Mouse (Mus musculus): ENCODE data around the gene 1700012B09Rik. TPM values are rescaled to one million over a fixed set of nuclear protein-coding genes. Genes with fewer than 3 reads are reported as not detected.

The 1700012B09Rik gene
- polyA plus RNA-seq (2014; fragmentation: Nextera tagmentation; extraction: Ambion mirVana), result not detected in 2 replicates

- H3K27me3 ChIP-seq (ENCODE audit: control insufficient read depth, insufficient read depth, low read length), result peaks cover 28% of the 10 kb centered on the region; the same call in 1 of the 2 replicates
- no peak within 1 kb of the TSS for H3K9ac ChIP-seq (ENCODE audit: low read length)
- H3K4me1 ChIP-seq (ENCODE audit: control insufficient read depth in 2 of 2, insufficient read depth in 2 of 2, low read length in 2 of 2), result peaks cover 0 to 5% of the 10 kb centered on the region in 2 experiments; a peak in 1 of 4 replicates
- no peaks in the 10 kb centered on the region for H3K9me3 ChIP-seq (ENCODE audit: control insufficient read depth, low read length)
- 0 out of 2 replicates have a peak within 1 kb of the TSS, but pooled peaks have one; percentile 8 for H3K4me2 ChIP-seq (ENCODE audit: low read length)
- no peak for ATAC-seq (ENCODE audit: insufficient number of reproducible peaks, insufficient read depth, low FRiP score, low read depth)
- 18% methylated on average over 23 of the region's 23 CpGs for WGBS
- no peak within 1 kb of the TSS for H3K27ac ChIP-seq (replicated peaks in 1 of 2; ENCODE audit: control insufficient read depth in 1 of 2, insufficient read depth in 1 of 2, low read depth in 2 of 2, low read length in 2 of 2)
- no peaks in the 10 kb centered on the region for H3K36me3 ChIP-seq (ENCODE audit: control insufficient read depth, insufficient read depth, low read length)
- H3K4me3 ChIP-seq (ENCODE audit: control insufficient read depth in 1 of 2, insufficient read depth in 1 of 2, low read depth in 1 of 2, low read length in 2 of 2), result no peak within 1 kb of the TSS
These were observed at the start of gene 1700012B09Rik for GRCm38 (mm10) chr9:14770803-14771471. Gene 1700012B09Rik, minus strand, starts transcription at chr9:14771030.

DNA sequence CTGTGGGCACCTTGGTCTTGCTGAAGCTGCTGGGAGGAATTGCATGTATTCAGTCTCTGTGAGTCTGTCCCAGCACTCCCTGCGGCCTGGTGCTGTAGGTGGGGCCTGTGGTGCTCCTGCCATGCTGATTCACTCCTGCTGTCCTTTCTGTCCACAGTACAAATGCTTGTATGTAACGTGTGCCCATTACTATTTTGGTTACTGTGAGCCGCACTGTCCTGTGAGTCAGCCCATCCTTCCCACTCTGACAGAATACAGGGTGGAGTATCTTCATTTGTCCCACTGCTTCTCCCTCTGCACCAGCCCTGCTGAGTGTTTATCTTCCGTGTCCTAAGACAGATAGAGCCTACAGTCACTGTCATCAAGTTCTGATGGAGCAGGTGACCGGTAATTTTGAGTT lies 39.3 kb upstream of the 1700012B09Rik start:
- 92% methylated on average over 5 of the region's 5 CpGs for WGBS
- no peak overlapping the region for H3K4me2 ChIP-seq (ENCODE audit: low read length)
- H3K27ac ChIP-seq (replicated peaks in 1 of 2; ENCODE audit: control insufficient read depth in 1 of 2, insufficient read depth in 1 of 2, low read depth in 2 of 2, low read length in 2 of 2), result no peak overlapping the region
- no peaks in the 10 kb centered on the region for H3K27me3 ChIP-seq (ENCODE audit: control insufficient read depth, insufficient read depth, low read length)
- peaks cover 71% of the 10 kb centered on the region for H3K36me3 ChIP-seq (ENCODE audit: control insufficient read depth, insufficient read depth, low read length)
- no peaks in the 10 kb centered on the region for H3K9me3 ChIP-seq (ENCODE audit: control insufficient read depth, low read length)
- H3K4me3 ChIP-seq (ENCODE audit: control insufficient read depth in 1 of 2, insufficient read depth in 1 of 2, low read depth in 1 of 2, low read length in 2 of 2), result no peak overlapping the region
- no peaks in the 10 kb centered on the region for H3K4me1 ChIP-seq (ENCODE audit: control insufficient read depth in 2 of 2, insufficient read depth in 2 of 2, low read length in 2 of 2)
- no peak overlapping the region for H3K9ac ChIP-seq (ENCODE audit: low read length)
- no peak for ATAC-seq (ENCODE audit: insufficient number of reproducible peaks, insufficient read depth, low FRiP score, low read depth)

- Histone ChIP-seq H3K9ac (ENCODE audit: low read length) (no peak overlapping the region), H3K36me3 (ENCODE audit: control insufficient read depth, insufficient read depth, low read length) (peaks cover 79% of the 10 kb centered on the region), H3K27me3 (ENCODE audit: control insufficient read depth, insufficient read depth, low read length) (no peaks in the 10 kb centered on the region), H3K4me3 (ENCODE audit: control insufficient read depth in 1 of 2, insufficient read depth in 1 of 2, low read depth in 1 of 2, low read length in 2 of 2) (no peak overlapping the region), H3K4me2 (ENCODE audit: low read length) (no peak overlapping the region), H3K27ac (replicated peaks in 1 of 2; ENCODE audit: control insufficient read depth in 1 of 2, insufficient read depth in 1 of 2, low read depth in 2 of 2, low read length in 2 of 2) (no peak overlapping the region), H3K4me1 (ENCODE audit: control insufficient read depth in 2 of 2, insufficient read depth in 2 of 2, low read length in 2 of 2) (no peaks in the 10 kb centered on the region), H3K9me3 (ENCODE audit: control insufficient read depth, low read length) (no peaks in the 10 kb centered on the region)
- WGBS, result 91% methylated on average over 1 of the region's 1 CpGs
- ATAC-seq (ENCODE audit: insufficient number of reproducible peaks, insufficient read depth, low FRiP score, low read depth), result no peak
These were observed 36.0 kb upstream of the 1700012B09Rik start for GRCm38 (mm10) chr9:14806786-14807185.

GRCm38 (mm10) chr9:14805714-14806113 lies 34.9 kb upstream of the 1700012B09Rik start:
- H3K27me3 ChIP-seq (ENCODE audit: control insufficient read depth, insufficient read depth, low read length), result no peaks in the 10 kb centered on the region
- H3K9me3 ChIP-seq (ENCODE audit: control insufficient read depth, low read length), result no peaks in the 10 kb centered on the region
- no peaks in the 10 kb centered on the region for H3K4me1 ChIP-seq (ENCODE audit: control insufficient read depth in 2 of 2, insufficient read depth in 2 of 2, low read length in 2 of 2)
- 93% methylated on average over 2 of the region's 2 CpGs for WGBS
- peaks cover 79% of the 10 kb centered on the region for H3K36me3 ChIP-seq (ENCODE audit: control insufficient read depth, insufficient read depth, low read length)
- no peak overlapping the region for H3K4me3 ChIP-seq (ENCODE audit: control insufficient read depth in 1 of 2, insufficient read depth in 1 of 2, low read depth in 1 of 2, low read length in 2 of 2)
- no peak overlapping the region for H3K9ac ChIP-seq (ENCODE audit: low read length)
- ATAC-seq (ENCODE audit: insufficient number of reproducible peaks, insufficient read depth, low FRiP score, low read depth), result no peak
- no peak overlapping the region for H3K4me2 ChIP-seq (ENCODE audit: low read length)
- H3K27ac ChIP-seq (replicated peaks in 1 of 2; ENCODE audit: control insufficient read depth in 1 of 2, insufficient read depth in 1 of 2, low read depth in 2 of 2, low read length in 2 of 2), result no peak overlapping the region

DNA sequence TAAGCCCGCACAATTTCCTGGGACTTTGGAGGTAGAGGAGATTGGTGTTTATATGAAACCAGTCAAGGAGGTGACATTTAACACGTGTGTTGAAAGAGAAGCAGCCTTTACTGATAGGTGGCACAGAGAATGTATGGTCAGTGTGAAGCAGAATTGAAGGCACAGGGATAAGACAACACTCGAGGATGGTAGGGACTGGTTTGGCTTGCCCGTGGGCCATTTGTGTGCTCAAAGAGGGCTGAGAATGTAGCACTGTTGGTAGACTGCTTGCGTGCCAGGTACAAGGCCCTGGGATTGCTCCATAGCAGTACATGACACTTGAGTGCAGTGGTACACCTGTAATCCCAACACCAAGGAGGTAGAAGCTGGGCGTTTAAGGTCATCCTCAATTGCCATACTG lies 16.5 kb upstream of the 1700012B09Rik start:
- Histone ChIP-seq H3K27ac (replicated peaks in 1 of 2; ENCODE audit: control insufficient read depth in 1 of 2, insufficient read depth in 1 of 2, low read depth in 2 of 2, low read length in 2 of 2) (no peak overlapping the region), H3K4me2 (ENCODE audit: low read length) (no peak overlapping the region), H3K27me3 (ENCODE audit: control insufficient read depth, insufficient read depth, low read length) (no peaks in the 10 kb centered on the region), H3K9ac (ENCODE audit: low read length) (no peak overlapping the region), H3K36me3 (ENCODE audit: control insufficient read depth, insufficient read depth, low read length) (peaks cover 54% of the 10 kb centered on the region), H3K4me1 (ENCODE audit: control insufficient read depth in 2 of 2, insufficient read depth in 2 of 2, low read length in 2 of 2) (peaks cover 0 to 9% of the 10 kb centered on the region in 2 experiments; a peak in 1 of 4 replicates), H3K4me3 (ENCODE audit: control insufficient read depth in 1 of 2, insufficient read depth in 1 of 2, low read depth in 1 of 2, low read length in 2 of 2) (no peak overlapping the region), H3K9me3 (ENCODE audit: control insufficient read depth, low read length) (no peaks in the 10 kb centered on the region)
- WGBS, result 86% methylated on average over 6 of the region's 6 CpGs
- no peak for ATAC-seq (ENCODE audit: insufficient number of reproducible peaks, insufficient read depth, low FRiP score, low read depth)

DNA sequence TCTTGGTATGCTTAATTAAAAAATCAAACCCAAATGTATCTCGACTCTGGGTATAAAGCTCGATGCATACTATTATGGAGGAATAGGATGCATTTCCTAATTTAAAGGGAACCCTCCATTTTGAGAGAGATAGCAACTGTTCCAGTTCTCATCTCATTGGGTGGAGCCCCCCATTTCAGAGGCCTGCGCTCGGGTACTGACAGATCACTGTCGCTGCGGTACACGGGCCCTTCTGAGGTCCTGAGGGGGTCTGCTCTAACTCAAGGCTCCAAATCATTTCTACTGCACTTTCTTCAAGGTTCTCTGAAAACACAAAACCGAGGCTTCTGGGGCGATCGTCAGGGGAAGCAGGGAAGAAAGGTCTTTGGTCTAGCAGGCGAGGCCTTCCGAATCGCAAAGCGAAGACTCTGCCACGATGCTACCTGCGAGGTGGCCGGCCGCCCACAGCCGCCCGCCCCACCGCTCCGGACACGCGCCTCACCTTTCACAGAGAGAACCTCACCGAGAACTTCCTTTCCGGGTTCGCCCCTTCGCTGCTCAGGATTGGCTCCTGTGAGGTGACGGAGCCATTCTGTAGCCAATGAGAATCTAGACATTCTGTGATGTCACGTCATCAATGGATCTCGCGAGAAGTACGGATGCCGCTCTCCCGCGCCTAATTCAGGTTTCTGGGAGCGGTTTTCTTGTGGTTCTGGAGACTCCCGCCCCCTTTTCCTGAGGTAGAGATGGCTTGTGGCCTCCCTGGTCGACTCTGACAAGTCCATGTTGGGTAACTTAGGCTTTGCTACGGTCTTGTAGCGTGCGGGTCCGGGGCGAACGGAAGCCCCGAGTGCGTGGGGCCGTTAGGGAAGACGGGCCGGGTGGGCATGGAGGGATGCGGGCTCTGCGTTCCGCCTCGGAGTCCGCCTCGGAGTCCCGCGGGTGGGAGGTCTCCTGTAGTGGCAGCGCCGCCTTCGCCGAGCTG lies 13.5 kb upstream of the 1700012B09Rik start, which contains the start of the genes Mre11a and Ankrd49:
Gene Mre11a, plus strand, starts transcription at position 616 of the 964 bp plus-strand sequence.
Gene Ankrd49, minus strand, starts transcription at position 818 of the 964 bp plus-strand sequence.
- H3K4me3 ChIP-seq (ENCODE audit: control insufficient read depth in 1 of 2, insufficient read depth in 1 of 2, low read depth in 1 of 2, low read length in 2 of 2), result peak within 1 kb of the TSS; percentile 66 to 74
- peak within 1 kb of the TSS; percentile 91 to 94 for H3K27ac ChIP-seq (replicated peaks in 1 of 2; ENCODE audit: control insufficient read depth in 1 of 2, insufficient read depth in 1 of 2, low read depth in 2 of 2, low read length in 2 of 2)
- H3K9me3 ChIP-seq (ENCODE audit: control insufficient read depth, low read length), result no peaks in the 10 kb centered on the region
- H3K4me1 ChIP-seq (ENCODE audit: control insufficient read depth in 2 of 2, insufficient read depth in 2 of 2, low read length in 2 of 2), result peaks cover 0 to 9% of the 10 kb centered on the region in 2 experiments; a peak in 1 of 4 replicates
- peak within 1 kb of the TSS; percentile 75 for H3K4me2 ChIP-seq (ENCODE audit: low read length)
- under 1% methylated on average over 62 of the region's 62 CpGs for WGBS
- peaks cover 52% of the 10 kb centered on the region for H3K36me3 ChIP-seq (ENCODE audit: control insufficient read depth, insufficient read depth, low read length)
- no peaks in the 10 kb centered on the region for H3K27me3 ChIP-seq (ENCODE audit: control insufficient read depth, insufficient read depth, low read length)
- peak within 1 kb of the TSS; percentile 89 for H3K9ac ChIP-seq (ENCODE audit: low read length)
- ATAC-seq (ENCODE audit: insufficient number of reproducible peaks, insufficient read depth, low FRiP score, low read depth), result peak; percentile 99

DNA sequence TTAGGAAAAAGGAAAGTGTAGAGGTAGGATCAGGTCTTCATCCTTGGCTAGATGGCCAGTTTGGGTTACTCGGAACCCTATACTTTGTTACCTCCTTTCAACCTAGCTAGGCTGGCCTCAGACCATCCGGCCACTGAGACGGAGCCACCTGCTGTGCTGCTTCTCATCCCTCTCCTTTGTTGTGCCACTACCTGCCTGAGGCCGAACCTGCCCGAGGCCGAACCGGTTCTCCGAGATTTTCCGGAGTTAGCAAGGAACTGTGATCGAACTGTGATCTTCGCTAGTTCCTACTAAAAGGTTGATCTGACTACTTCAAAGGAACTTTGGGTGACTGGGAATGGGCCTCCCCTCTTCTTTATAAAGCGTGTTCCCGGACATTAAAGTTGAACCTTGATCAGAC lies 7.5 kb upstream of the 1700012B09Rik start:
- Histone ChIP-seq H3K4me3 (ENCODE audit: control insufficient read depth in 1 of 2, insufficient read depth in 1 of 2, low read depth in 1 of 2, low read length in 2 of 2) (no peak overlapping the region), H3K4me2 (ENCODE audit: low read length) (no peak overlapping the region), H3K9ac (ENCODE audit: low read length) (no peak overlapping the region), H3K27ac (replicated peaks in 1 of 2; ENCODE audit: control insufficient read depth in 1 of 2, insufficient read depth in 1 of 2, low read depth in 2 of 2, low read length in 2 of 2) (no peak overlapping the region), H3K36me3 (ENCODE audit: control insufficient read depth, insufficient read depth, low read length) (peaks cover 27% of the 10 kb centered on the region), H3K9me3 (ENCODE audit: control insufficient read depth, low read length) (no peaks in the 10 kb centered on the region), H3K27me3 (ENCODE audit: control insufficient read depth, insufficient read depth, low read length) (no peaks in the 10 kb centered on the region), H3K4me1 (ENCODE audit: control insufficient read depth in 2 of 2, insufficient read depth in 2 of 2, low read length in 2 of 2) (no peaks in the 10 kb centered on the region)
- 42% methylated on average over 13 of the region's 13 CpGs for WGBS
- ATAC-seq (ENCODE audit: insufficient number of reproducible peaks, insufficient read depth, low FRiP score, low read depth), result no peak

All from heart, embryonic 14.5 days (tissue).